Mouse (Mus musculus) lung, postnatal 4 days (tissue): ENCODE measurements around the gene Birc7.
A peak's percentile ranks its signal among the peaks of the same experiment; 100 is the strongest.

Source experiments
- DNase-seq, 2 experiments: peaks; one replicate each; pipeline ENCODE4 v3.0.0; 2021

The Birc7 gene

DNA sequence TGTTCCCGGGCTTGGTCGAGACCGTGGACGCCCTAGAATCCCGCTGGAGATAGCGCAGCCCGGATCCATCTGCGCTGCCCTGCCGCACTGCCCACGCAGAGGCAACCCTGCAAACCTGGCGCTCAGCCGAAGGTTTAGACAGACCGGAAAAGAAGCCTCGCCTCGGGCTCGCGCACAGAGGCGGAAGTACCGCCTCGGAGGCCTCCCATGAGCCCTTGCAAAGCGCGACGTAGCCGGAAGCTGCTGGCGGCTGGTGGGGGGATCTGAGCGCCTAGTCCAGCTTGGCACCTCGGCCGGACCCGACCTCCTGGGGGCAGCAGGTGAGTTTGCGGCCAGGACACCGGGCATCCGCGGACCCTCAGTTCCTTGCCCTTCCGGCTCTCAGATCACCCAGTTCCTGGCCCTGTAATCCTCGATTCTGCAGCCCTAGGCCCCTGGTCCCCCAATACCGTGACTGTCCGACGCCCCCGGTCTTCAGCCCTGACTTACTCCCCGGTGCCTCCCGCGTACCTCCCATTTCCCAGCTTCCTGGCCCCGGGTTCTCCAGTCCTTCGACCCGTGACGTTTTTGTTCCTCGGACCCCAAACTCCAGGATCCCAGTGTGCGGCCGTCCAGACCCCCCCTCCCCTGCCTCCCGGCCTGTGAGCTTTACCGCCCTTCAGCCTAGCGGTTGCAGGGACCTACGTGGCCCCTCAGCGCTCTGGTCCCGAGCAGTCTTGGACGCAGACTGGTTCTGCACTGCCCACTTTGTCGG is 38.4 kb downstream of the Birc7 start, which contains the start of gene Arfgap1:
Arfgap1 (plus strand) TSS at position 216 of the 754 bp plus-strand sequence.
- DNase-seq, result peak; percentile 92 to 94

DNA sequence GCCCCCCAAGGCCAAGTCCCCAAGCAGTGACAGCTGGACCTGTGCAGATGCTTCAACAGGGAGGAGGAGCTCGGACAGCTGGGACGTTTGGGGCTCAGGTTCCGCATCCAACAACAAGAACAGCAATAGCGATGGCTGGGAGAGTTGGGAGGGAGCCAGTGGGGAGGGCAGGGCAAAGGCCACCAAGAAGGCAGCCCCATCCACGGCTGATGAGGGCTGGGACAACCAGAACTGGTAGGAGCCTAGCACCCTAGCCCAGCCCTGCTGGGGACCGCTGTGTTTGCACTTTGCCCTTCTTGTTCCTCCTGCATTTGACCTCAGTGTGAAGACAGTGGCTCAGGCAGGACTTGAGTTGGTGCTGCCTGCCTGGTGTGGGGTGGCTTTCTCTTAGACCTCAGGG is 52.3 kb downstream of the Birc7 start:
- no peak for DNase-seq
